Mouse (Mus musculus) CD4-positive helper T cell, adult 2 months (primary cell): ENCODE measurements around the gene Ttc8.

Source experiments
- DNase-seq: peaks from one replicate; pipeline ENCODE4 v3.0.0-alpha.2; 2012; ENCODE audit warnings: low read depth, missing footprints, low spot score

Ttc8 gene

DNA sequence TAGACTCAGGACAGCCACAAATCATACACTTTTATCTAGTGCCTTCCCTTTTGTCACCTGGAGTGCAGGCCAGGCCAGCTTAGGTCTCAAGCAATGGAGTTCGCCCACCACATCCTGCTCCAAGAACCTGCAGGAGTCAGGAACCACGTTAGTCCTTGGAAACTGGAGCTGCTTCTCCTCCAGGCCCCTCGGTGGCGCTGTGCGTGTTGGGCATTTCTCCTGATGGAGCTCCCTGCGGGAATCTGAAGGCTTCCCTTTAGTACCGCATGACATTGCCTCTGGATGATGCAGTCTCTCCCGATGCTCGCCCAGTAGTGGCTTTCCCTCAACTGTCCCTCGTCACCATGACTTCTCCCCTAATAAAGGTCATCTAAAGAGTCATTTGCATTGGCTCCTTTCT, 53.1 kb downstream of the Ttc8 start:
- no peak for DNase-seq

DNA sequence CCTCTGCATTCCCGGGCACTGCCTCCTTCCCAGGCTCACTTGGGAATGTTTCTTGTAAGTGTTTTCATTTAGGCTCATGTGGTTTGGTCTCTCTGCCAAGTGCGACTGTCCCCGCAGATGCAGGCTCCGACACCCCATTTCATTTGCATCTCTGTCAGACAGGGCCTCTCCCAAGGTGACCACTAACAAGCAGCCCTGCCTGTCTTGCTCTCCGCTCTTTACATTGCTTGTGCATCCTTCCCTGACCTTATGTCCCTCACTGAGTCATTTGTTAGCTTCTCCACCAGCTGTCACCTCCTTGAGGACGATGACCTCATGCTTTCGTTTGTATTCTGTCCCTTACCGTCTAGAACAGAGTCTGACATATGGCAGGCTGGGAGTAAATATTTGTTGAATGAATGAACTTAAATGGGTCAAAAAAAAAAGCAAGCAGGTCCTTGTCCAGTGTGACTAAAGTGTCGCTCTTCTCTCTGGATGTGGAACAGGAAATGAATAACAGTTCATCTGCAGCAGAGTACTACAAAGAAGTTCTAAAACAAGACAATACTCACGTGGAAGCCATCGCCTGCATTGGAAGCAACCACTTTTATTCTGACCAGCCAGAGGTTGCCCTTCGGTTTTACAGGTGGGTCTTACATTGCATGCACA, 53.9 kb downstream of the Ttc8 start:
- DNase-seq = no peak

DNA sequence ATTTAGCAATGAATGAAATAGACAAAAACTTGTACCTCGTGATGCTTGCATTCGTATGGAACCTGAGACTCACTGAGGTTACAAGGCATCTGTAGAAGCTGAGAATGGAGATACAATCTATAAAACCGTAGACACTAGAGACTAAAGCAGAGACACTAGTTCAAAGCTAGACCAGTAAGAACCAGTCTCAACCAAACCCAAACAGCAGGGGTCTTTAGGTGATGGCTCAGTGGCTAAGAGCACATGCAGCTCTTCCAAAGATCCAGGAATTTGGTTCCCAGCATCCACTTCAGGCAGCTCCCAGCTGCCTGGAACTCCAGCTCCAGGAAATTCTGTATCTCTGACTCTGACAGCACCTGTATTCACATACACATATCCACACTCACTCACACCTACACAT, 60.7 kb downstream of the Ttc8 start:
- DNase-seq = no peak

DNA sequence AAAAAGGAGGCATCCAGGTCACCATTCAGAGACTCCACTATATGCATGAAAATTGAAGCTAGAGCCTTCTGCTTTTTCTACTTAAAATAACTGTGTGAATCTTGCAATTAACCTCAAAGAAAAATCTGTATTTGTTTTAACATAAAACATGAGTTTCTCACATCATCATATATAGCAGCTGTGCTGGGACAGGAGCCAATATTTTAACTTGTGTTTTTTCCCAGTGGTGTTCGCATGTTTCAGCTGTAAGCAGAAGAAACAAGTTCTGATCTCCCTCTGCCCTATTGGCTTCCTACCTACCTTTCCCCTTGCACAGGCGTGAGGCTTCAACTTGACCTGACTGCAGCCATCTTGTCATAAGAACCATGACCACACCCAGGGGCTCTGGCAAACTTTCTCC, 64.4 kb downstream of the Ttc8 start:
- DNase-seq = no peak

DNA sequence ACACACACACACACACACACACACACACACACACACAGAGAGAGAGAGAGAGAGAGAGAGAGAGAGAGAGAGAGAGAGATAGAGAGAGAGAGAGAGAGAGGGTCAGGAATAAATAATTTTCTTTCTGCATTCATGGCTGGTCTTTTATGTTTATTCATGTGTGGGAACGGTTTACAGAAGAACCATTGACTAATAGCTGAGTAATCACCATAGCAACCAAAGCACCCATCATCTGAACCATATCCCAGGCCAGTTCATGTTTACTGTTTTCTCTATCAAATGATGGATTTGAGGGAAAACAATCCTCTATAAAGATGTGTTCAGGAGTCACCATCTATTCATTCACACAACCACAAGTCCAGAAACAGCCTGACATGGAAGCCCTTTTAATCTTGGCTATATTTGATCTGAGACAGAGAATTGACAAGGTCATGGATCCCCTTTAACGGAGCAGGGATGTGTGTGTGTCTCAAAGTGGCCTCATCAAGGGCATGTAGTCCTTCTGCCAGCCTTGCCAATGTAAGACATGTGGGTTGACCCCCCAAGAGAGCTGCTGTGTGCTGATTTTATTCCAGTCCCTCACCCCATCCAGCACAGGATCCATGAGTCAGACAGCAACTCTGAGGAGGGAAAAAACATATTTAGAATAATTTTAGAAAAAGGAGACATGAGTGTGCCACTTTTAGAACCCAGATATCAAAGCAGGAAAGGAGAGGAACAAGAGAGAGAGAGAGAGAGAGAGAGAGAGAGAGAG, 70.9 kb downstream of the Ttc8 start:
- no peak for DNase-seq

GRCm38 (mm10) chr12:98991830-98992216, 71.4 kb downstream of the Ttc8 start:
- no peak for DNase-seq

GRCm38 (mm10) chr12:98993736-98994135, 73.4 kb downstream of the Ttc8 start:
- no peak for DNase-seq

GRCm38 (mm10) chr12:98994366-98994765, 74.0 kb downstream of the Ttc8 start:
- DNase-seq = no peak

DNA sequence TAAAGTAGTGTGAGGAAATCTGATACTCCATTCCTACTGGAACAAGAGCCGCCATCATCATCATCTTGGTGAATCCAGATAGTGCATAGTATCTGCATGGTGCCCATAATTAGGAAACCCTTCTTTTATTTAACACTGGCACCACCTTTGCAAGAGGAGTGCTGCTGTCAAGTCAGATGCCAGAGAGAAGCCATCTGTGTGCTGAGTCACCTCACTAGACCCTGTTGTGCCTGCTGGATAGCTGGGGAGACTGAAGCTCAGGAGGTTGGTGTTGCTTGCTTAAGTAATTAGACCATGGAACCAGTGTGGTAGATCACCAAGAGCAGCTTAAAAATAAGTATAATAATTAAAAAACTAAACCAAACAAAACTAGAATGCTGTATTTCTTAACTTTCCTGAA, 75.5 kb downstream of the Ttc8 start:
- DNase-seq = no peak

- no peak for DNase-seq
These were observed 76.2 kb downstream of the Ttc8 start for GRCm38 (mm10) chr12:98996581-98996988.

GRCm38 (mm10) chr12:98997046-98997445, 76.7 kb downstream of the Ttc8 start:
- DNase-seq = no peak

DNA sequence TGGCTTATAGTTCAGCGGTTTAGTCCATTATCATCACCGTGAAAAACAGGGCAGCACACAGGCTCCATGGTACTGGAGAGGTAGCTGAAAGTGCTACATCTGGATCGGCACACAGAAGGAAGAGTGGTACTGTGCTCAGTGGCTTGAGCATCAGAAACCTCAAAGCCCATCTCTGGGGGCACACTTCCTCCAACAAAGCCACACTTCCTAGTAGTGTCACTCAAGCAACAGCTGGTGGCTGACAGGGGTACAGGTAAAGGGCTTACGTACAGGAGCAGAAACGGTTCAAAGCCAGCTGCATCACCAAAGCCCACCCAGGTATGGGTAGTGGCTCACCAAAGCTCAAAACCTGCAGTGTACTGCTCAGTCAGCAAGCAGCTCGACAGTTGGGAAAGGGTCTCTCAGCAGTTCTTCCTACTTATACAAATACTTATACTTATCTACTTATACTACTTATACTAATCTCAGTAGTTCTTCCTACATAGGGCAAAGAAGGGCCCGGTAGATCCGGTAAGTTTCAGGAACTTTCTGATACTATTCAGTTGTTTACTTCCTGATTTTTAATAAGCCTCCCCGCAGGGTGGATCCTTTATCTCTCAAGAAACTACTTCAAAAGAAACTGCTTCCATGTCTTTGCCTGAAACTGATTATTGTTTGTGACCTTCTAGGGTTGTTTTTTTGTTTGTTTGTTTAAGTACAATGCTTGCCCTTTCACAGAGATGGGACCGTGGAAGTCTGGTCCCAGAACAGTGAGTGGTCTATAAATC, 78.5 kb downstream of the Ttc8 start:
- DNase-seq = no peak

DNA sequence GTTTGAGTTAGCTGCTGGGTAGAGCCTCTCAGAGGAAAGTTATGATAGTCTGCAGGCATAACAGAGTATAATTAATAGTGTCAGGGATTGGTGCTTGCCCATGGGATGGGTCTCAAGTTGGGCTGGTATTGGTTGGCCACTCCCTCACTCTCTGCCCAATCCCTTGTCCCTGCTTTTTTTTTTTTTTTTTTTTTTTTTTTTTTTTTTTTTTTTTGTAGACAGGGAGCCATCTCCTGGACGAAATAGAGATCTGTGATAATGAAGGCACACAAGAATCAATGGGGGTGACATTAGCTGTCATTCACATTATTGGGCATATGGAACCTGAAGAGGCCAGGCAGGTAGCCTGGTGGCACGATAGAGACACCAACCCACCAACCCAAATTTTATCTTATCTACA, 79.9 kb downstream of the Ttc8 start:
- no peak for DNase-seq

DNA sequence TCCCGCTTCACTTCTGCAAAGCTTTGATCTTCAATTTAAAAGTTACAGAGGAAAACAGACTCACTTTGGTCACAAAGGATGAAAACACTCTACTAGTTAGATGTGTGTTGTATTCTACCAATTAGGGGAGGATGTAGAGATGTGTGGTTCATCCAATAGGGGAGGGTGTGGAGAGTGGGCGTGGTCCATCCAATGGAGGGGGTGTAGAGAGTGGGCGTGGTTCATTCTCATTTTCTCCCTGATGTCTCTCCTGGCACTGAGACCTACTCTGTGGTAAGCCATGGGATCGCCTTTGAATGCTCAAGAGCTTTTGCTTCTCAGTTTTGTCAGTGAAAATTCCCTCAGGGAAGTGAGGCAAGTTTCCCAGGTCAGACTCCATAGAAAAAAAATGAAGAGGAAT, 82.7 kb downstream of the Ttc8 start:
- no peak for DNase-seq

DNA sequence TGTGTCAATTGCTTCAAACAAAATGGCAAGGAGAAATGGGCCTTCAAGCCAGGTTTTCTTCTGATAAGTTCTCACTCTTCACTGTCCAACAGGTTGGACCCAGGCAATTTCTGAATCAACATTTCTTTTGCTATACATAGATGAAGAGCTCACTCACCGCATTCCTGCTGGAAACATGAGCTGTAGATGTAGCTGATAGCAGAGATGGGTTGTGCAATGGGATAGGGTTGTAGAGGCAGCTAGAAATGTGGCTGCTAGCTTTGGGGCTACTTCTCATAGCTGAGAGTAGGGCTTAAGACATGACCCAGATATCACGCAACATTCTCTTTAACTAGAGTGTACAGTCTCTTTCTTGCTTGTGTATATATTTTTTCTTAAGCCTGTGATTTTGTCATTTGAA, 84.4 kb downstream of the Ttc8 start:
- DNase-seq = no peak

GRCm38 (mm10) chr12:99008786-99009185, 88.4 kb downstream of the Ttc8 start:
- DNase-seq = no peak

GRCm38 (mm10) chr12:99009430-99009829, 89.1 kb downstream of the Ttc8 start:
- no peak for DNase-seq

DNA sequence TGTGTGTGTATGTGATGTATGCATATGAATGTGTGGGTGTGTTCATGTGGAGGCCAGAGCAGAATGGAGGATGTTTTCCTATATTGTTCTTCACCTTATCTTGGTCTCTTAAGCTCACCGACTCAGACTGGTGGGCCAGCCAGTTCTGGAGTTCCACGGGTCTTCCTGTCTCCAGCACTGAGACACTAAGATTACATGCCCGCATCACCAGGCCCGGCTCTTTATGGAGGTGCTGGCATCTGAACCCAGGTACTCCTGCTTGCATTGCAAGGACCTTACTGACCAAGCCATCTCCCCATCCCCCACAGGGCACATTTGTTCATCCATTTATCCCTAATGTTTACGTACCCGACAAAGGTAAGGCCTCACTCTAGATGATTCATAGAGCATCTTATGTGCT, 89.7 kb downstream of the Ttc8 start:
- DNase-seq = no peak

DNA sequence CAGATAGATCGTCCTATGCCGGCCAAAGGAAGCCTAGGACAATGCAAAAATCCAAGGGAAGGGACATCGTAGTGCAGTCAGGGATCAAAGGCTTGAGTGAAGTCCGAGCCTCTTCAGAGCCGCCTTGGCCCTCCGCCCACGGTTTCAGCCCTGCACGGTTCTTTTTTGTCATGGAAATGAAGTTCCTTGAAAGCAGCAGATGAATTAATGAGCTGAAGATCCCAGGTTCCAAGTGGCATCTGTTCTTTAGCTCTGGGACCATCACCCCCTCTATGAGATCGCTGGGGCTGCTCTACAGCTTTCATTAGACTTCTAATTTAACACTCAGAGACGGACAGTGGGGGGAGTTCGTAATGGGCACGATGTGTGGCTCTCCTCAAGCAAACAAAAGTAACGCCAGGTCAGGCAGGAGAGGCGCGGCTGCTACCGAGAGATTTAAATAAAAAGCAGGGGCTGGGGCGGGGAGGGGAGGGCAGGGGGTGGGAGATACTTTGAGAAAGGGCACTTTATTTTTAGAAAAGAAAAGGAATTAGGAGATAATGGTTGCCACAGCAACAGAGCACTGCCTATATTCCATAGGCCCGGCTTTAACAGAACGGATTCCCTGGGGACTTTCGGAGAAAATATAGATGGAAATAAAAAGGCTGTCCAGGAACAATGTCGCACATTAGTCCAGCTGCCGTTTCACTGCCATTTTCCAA, 90.9 kb downstream of the Ttc8 start:
- DNase-seq = no peak

- no peak for DNase-seq
These were observed 95.5 kb downstream of the Ttc8 start for GRCm38 (mm10) chr12:99015870-99016269.

GRCm38 (mm10) chr12:99024430-99024960, 104.1 kb downstream of the Ttc8 start:
- DNase-seq = no peak

DNA sequence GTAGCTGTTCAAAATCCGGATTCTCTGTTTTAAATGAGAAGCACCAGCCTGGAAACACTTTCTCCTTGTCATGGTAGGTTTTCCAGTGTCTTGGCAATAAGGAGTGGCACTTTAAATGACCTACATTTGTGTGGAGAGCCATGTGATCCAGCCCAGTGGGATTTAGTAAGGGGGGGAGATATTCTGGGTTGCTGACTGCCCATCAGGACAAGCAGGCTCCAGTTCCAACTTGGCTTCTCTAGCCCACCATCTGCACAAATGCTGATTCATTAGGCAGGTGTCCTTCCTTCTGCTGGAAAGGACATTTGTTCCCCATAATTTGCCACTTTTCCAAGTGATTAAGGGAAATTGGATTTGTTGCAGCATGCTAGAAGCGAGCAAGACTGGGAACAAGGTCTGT, 105.9 kb downstream of the Ttc8 start:
- DNase-seq = no peak
